Mouse (Mus musculus) hindbrain, postnatal 0 days (tissue): ENCODE data around the gene Cdc26. TPM values are rescaled to one million over a fixed set of nuclear protein-coding genes. Genes with fewer than 3 reads are reported as not detected.
A peak's percentile ranks its signal among the peaks of the same experiment; 100 is the strongest.

Experiments used
- ATAC-seq: fragments of 200-750 bp; cut with Nextera tagmentation; 2 replicates; pipeline ENCODE4 v1.8.0; 2017; ENCODE audit warnings: mild to moderate bottlenecking, moderate TSS enrichment, moderate library complexity
- DNase-seq: peaks from one replicate; pipeline ENCODE4 v3.0.0-alpha.2; 2015; ENCODE audit warnings: low spot score
- H3K27ac ChIP-seq: fragments of 300-500 bp; sonication (generic); 2 replicates; pipeline ENCODE4 v1.5.1; 2014; ENCODE audit warnings: mild to moderate bottlenecking
- H3K27me3 ChIP-seq: fragments of 300-500 bp; sonication (generic); 2 replicates; pipeline ENCODE4 v1.6.1; 2014; ENCODE audit warnings: low read length, mixed read lengths; ENCODE audit not compliant: insufficient read depth
- H3K36me3 ChIP-seq: fragments of 300-500 bp; sonication (generic); 2 replicates; pipeline ENCODE4 v1.6.1; 2014; ENCODE audit warnings: low read length, mixed read lengths; ENCODE audit not compliant: insufficient read depth
- H3K4me1 ChIP-seq: fragments of 300-500 bp; sonication (generic); 2 replicates; pipeline ENCODE4 v1.6.1; 2014; ENCODE audit warnings: antibody characterized with exemption, low read length, mixed read lengths; ENCODE audit not compliant: insufficient read depth
- H3K4me2 ChIP-seq: fragments of 300-500 bp; sonication (generic); 2 replicates; pipeline ENCODE4 v1.6.1; 2014; ENCODE audit warnings: low read depth, mild to moderate bottlenecking, low read length, moderate library complexity, mixed read lengths
- H3K4me3 ChIP-seq: fragments of 300-500 bp; sonication (generic); 2 replicates; pipeline ENCODE4 v1.5.1; 2014; ENCODE audit warnings: low read length
- H3K9ac ChIP-seq: fragments of 300-500 bp; sonication (generic); replicated peaks from 2 replicates; pipeline ENCODE4 v1.6.1; 2014; ENCODE audit warnings: mild to moderate bottlenecking, low read length, moderate library complexity, mixed read lengths
- H3K9me3 ChIP-seq: fragments of 300-500 bp; sonication (generic); 2 replicates; pipeline ENCODE4 v1.6.1; 2016; ENCODE audit warnings: low read length, mixed read lengths
- CTCF ChIP-seq: IDR thresholded peaks from 2 replicates; pipeline ENCODE4 v1.5.1; 2016; ENCODE audit warnings: antibody characterized with exemption, control low read depth, low read depth
- WGBS: fragments of 180-500 bp; shearing (Covaris S2); extraction: QIAGEN DNeasy Blood & Tissue Kit; methylation state at CpG from one replicate; pipeline ENCODE4 v1.1.7; 2014; 5-methylcytosine and 5-hydroxymethylcytosine counted together
- polyA plus RNA-seq: library from polyadenylated mRNA; unstranded; fragments of >200 nt; fragmentation: Nextera tagmentation; extraction: Ambion mirVana; gene quantifications from 2 replicates; pipeline ENCODE4 v1.2.1, GENCODE M21; 2015
- total RNA-seq: library from RNA; depleted of rRNA; stranded (reverse); fragments of >200 nt; gene quantifications from 2 replicates; pipeline ENCODE4 v1.2.3, GENCODE M21; 2014; rRNA removed

Gene Cdc26
- total and polyA plus RNA-seq, 2 experiments from 2014 or later: 30.1 to 75.2 TPM

- DNase-seq: no peak
- no peak overlapping the region for H3K9ac ChIP-seq
- H3K27me3 ChIP-seq: no peaks in the 10 kb centered on the region
- H3K27ac ChIP-seq: no peak overlapping the region
- no peaks in the 10 kb centered on the region for H3K4me1 ChIP-seq
- H3K36me3 ChIP-seq: peaks cover 13% of the 10 kb centered on the region
- H3K4me2 ChIP-seq: no peak overlapping the region
- ATAC-seq: no peak
- no peak for TF ChIP-seq CTCF
- WGBS: 89% methylated on average over 4 of the region's 4 CpGs
- no peaks in the 10 kb centered on the region for H3K9me3 ChIP-seq
- no peak overlapping the region for H3K4me3 ChIP-seq
Observed at GRCm38 (mm10) chr4:62345827-62346226, 62.6 kb downstream of the Cdc26 start.

GRCm38 (mm10) chr4:62344000-62344399, 64.4 kb downstream of the Cdc26 start:
- no peak overlapping the region for H3K27ac ChIP-seq
- ATAC-seq: no peak
- DNase-seq: no peak
- H3K27me3 ChIP-seq: no peaks in the 10 kb centered on the region
- peak; percentile 27 for TF ChIP-seq CTCF
- no peak overlapping the region for H3K4me2 ChIP-seq
- 94% methylated on average over 1 of the region's 1 CpGs for WGBS
- no peaks in the 10 kb centered on the region for H3K4me1 ChIP-seq
- no peak overlapping the region for H3K9ac ChIP-seq
- no peak overlapping the region for H3K4me3 ChIP-seq
- H3K36me3 ChIP-seq: peaks cover 20% of the 10 kb centered on the region
- H3K9me3 ChIP-seq: no peaks in the 10 kb centered on the region

GRCm38 (mm10) chr4:62338536-62338935, 69.9 kb downstream of the Cdc26 start:
- Histone ChIP-seq H3K27ac (no peak overlapping the region), H3K4me2 (no peak overlapping the region), H3K4me3 (no peak overlapping the region), H3K4me1 (no peaks in the 10 kb centered on the region), H3K9me3 (no peaks in the 10 kb centered on the region), H3K9ac (no peak overlapping the region), H3K27me3 (no peaks in the 10 kb centered on the region), H3K36me3 (peaks cover 31% of the 10 kb centered on the region)
- DNase-seq (no peak), ATAC-seq (no peak)
- 90% methylated on average over 5 of the region's 5 CpGs for WGBS
- TF ChIP-seq CTCF: no peak

Other genes starting within 250 kb of the Cdc26 start
- gene Zfp37, start 177.6 kb downstream of the Cdc26 start, total RNA-seq: 12.5 and 14.4 TPM in 2 replicates
- gene Zfp37, start 177.6 kb downstream of the Cdc26 start, polyA plus RNA-seq: 15.6 and 16.2 TPM in 2 replicates
- gene Slc31a2, start 146.1 kb downstream of the Cdc26 start, total RNA-seq: 17.7 and 19.3 TPM in 2 replicates
- gene Slc31a2, start 146.1 kb downstream of the Cdc26 start, polyA plus RNA-seq: 12.1 and 12.2 TPM in 2 replicates
- gene Fkbp15, start 48.1 kb downstream of the Cdc26 start, total RNA-seq: 38.3 and 43.0 TPM in 2 replicates
- gene Fkbp15, start 48.1 kb downstream of the Cdc26 start, polyA plus RNA-seq: 22.6 and 23.7 TPM in 2 replicates
- 17.3 and 20.8 TPM in 2 replicates for gene Slc31a1, start 47.9 kb downstream of the Cdc26 start, total RNA-seq
- 45.3 and 46.3 TPM in 2 replicates for gene Slc31a1, start 47.9 kb downstream of the Cdc26 start, polyA plus RNA-seq
- 14.3 and 19.6 TPM in 2 replicates for gene Prpf4, start 155 bp upstream of the Cdc26 start, total RNA-seq
- 12.2 and 13.8 TPM in 2 replicates for gene Prpf4, start 155 bp upstream of the Cdc26 start, polyA plus RNA-seq
- gene Rnf183, start 26.6 kb upstream of the Cdc26 start, total RNA-seq: 0.93 and 3.4 TPM in 2 replicates
- 0.14 TPM in 1 of 2 replicates, not detected in the other for gene Rnf183, start 26.6 kb upstream of the Cdc26 start, polyA plus RNA-seq
- 3.5 and 4.3 TPM in 2 replicates for gene Wdr31, start 62.3 kb upstream of the Cdc26 start, total RNA-seq
- gene Wdr31, start 62.3 kb upstream of the Cdc26 start, polyA plus RNA-seq: 16.4 and 17.6 TPM in 2 replicates
- gene Bspry, start 71.4 kb upstream of the Cdc26 start, total RNA-seq: 0.37 and 2.0 TPM in 2 replicates
- gene Bspry, start 71.4 kb upstream of the Cdc26 start, polyA plus RNA-seq: 0.95 and 0.96 TPM in 2 replicates
- gene Hdhd3, start 94.8 kb upstream of the Cdc26 start, total RNA-seq: 4.1 and 5.1 TPM in 2 replicates
- gene Hdhd3, start 94.8 kb upstream of the Cdc26 start, polyA plus RNA-seq: 5.8 and 6.8 TPM in 2 replicates
- 50.4 and 50.9 TPM in 2 replicates for gene Alad, start 111.3 kb upstream of the Cdc26 start, total RNA-seq
- gene Alad, start 111.3 kb upstream of the Cdc26 start, polyA plus RNA-seq: 69.3 and 70.5 TPM in 2 replicates
- gene Pole3, start 116.4 kb upstream of the Cdc26 start, total RNA-seq: 19.0 and 25.1 TPM in 2 replicates
- gene Pole3, start 116.4 kb upstream of the Cdc26 start, polyA plus RNA-seq: 66.5 and 70.0 TPM in 2 replicates
- gene 4933430I17Rik, start 116.7 kb upstream of the Cdc26 start, total RNA-seq: 1.0 TPM in 1 of 2 replicates, not detected in the other
- 0.74 and 0.83 TPM in 2 replicates for gene 4933430I17Rik, start 116.7 kb upstream of the Cdc26 start, polyA plus RNA-seq
- 71.0 and 71.9 TPM in 2 replicates for gene Rgs3, start 151.2 kb upstream of the Cdc26 start, total RNA-seq
- gene Rgs3, start 151.2 kb upstream of the Cdc26 start, polyA plus RNA-seq: 44.3 and 44.6 TPM in 2 replicates